Mouse (Mus musculus): ENCODE results near the gene Utp18. TPM values are rescaled to one million over a fixed set of nuclear protein-coding genes. Genes with fewer than 3 reads are reported as not detected.

Utp18 gene
- polyA plus RNA-seq, 1 experiment = 86.6 TPM

DNA sequence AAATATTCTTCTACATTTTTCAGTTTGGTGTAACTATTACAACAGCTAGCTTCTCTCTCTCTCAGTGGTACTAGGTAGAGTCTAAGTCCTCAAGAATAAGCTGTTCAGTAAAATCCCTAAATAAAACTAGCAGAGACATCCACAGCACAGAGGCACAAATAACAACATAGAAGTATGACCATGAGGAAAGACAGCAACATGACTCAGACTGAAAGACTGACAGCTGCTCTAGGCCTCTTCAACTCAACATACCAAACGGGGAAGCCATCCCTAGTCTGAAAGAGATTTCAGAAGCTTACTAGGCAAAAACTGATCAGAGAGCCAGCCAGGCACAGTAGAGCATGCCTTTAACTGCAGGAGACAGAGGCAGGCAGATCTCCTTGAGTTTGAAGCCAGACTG is 22.9 kb downstream of the Utp18 start:
- Histone ChIP-seq H3K4me1 (ENCODE audit: control insufficient read depth, insufficient read depth, low read length) (no peaks in the 10 kb centered on the region), H3K9ac (ENCODE audit: low read depth, poor library complexity, severe bottlenecking) (no peak overlapping the region), H3K4me3 (ENCODE audit: low read depth, low read length) (no peak overlapping the region), H3K36me3 (ENCODE audit: control insufficient read depth, insufficient read depth, low read length, poor library complexity, severe bottlenecking) (peaks cover 35% of the 10 kb centered on the region), H3K9me3 (replicated peaks; ENCODE audit: control insufficient read depth, insufficient read depth, low read length, poor library complexity, severe bottlenecking) (no peaks in the 10 kb centered on the region), H3K27ac (ENCODE audit: insufficient read depth, low read length) (no peak overlapping the region), H3K27me3 (ENCODE audit: control insufficient read depth, insufficient read depth, low read length, poor library complexity, severe bottlenecking) (no peaks in the 10 kb centered on the region)
- TF ChIP-seq CTCF (IDR thresholded peaks at IDR 0.05; ENCODE audit: low read depth, low read length) (no peak), EP300 (IDR thresholded peaks at IDR 0.05; ENCODE audit: insufficient read depth, low read depth, low read length) (no peak), POLR2A (IDR thresholded peaks at IDR 0.05; ENCODE audit: insufficient read depth, low read length) (no peak)

DNA sequence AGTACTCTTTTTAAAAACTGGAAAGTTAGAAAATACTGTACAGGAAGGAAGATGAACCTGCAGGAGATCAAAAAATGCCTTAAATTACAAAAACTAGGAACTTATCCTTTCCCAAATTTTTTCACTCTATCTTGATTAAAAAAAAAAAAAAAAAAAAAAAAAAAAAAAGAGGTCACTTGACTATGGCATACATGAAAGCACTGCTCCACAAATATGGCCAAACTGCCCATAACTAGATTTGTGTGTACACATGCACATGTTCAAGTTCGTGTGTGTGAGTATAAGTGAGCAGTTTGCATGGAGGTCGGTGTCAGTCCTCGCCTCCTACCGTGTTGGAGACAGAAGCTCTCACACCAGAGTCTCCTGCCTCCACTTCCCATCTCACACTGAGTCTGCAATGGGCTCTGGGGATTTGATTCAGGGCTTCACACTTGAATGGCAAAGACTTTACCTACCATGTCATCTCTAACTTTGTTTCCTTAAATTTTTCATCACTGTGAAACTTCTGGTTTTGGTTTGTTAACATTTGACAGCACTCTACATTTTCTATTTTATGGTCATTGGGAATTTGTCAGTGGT is 23.4 kb downstream of the Utp18 start:
- H3K27me3 ChIP-seq (ENCODE audit: control insufficient read depth, insufficient read depth, low read length, poor library complexity, severe bottlenecking) = no peaks in the 10 kb centered on the region
- H3K27ac ChIP-seq (ENCODE audit: insufficient read depth, low read length) = no peak overlapping the region
- H3K4me1 ChIP-seq (ENCODE audit: control insufficient read depth, insufficient read depth, low read length) = no peaks in the 10 kb centered on the region
- H3K9ac ChIP-seq (ENCODE audit: low read depth, poor library complexity, severe bottlenecking) = no peak overlapping the region
- H3K9me3 ChIP-seq (replicated peaks; ENCODE audit: control insufficient read depth, insufficient read depth, low read length, poor library complexity, severe bottlenecking) = no peaks in the 10 kb centered on the region
- peaks cover 30% of the 10 kb centered on the region for H3K36me3 ChIP-seq (ENCODE audit: control insufficient read depth, insufficient read depth, low read length, poor library complexity, severe bottlenecking)
- H3K4me3 ChIP-seq (ENCODE audit: low read depth, low read length) = no peak overlapping the region
- TF ChIP-seq EP300 (IDR thresholded peaks at IDR 0.05; ENCODE audit: insufficient read depth, low read depth, low read length) (no peak), CTCF (IDR thresholded peaks at IDR 0.05; ENCODE audit: low read depth, low read length) (no peak), POLR2A (IDR thresholded peaks at IDR 0.05; ENCODE audit: insufficient read depth, low read length) (no peak)

DNA sequence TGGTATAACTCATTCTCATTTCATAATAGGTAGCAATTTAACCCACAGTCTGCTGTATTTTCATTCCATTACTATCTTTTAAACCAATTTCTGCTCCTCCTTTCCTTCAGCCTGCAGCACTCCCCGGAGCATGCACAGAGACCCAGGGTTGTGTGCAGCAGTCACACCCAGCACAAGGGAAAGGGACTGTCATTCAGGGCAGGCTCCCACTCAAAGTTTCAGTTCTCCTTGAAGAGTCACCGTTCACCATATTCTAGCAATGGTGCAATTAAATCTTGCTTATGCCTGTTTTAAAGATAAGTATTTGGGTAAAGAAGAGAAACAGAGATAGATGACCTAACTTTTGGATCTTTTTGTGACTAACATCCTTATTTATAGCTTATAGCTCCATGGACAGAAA is 24.4 kb downstream of the Utp18 start:
- no peaks in the 10 kb centered on the region for H3K4me1 ChIP-seq (ENCODE audit: control insufficient read depth, insufficient read depth, low read length)
- H3K27me3 ChIP-seq (ENCODE audit: control insufficient read depth, insufficient read depth, low read length, poor library complexity, severe bottlenecking) = no peaks in the 10 kb centered on the region

DNA sequence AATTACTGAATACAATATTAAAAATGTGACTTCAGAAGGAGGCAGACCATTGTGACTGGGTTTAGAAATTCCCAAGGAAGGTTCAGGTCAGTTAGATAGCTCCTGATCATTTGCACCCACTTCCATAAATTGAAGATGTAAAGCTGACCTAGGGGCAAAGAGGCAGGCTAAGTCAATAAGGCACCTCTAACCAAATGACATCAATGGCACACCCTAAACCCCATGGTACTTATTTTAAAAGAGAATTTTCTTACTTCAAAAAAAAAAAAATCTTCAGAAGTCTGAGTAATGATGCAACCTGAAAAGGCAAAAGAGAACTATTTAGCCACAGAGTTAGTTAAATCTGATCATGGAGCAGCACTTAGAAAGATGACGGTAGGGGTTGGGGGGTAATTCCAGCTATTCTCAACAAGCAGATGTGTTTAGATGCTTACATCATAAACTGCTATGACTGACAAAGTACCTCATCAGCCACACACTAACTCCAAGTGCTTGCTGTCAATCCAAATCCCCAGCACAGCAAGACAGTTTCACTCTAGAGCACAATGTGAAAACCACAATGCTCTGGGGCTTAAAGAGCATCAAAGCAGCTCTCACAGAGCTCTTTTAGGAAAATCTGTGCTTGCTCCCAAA is 24.9 kb downstream of the Utp18 start:
- peaks cover 17% of the 10 kb centered on the region for H3K36me3 ChIP-seq (ENCODE audit: control insufficient read depth, insufficient read depth, low read length, poor library complexity, severe bottlenecking)
- no peaks in the 10 kb centered on the region for H3K4me1 ChIP-seq (ENCODE audit: control insufficient read depth, insufficient read depth, low read length)
- H3K4me3 ChIP-seq (ENCODE audit: low read depth, low read length) = no peak overlapping the region
- TF ChIP-seq CTCF (IDR thresholded peaks at IDR 0.05; ENCODE audit: low read depth, low read length) = no peak
- no peak for TF ChIP-seq POLR2A (IDR thresholded peaks at IDR 0.05; ENCODE audit: insufficient read depth, low read length)
- TF ChIP-seq EP300 (IDR thresholded peaks at IDR 0.05; ENCODE audit: insufficient read depth, low read depth, low read length) = no peak
- no peaks in the 10 kb centered on the region for H3K9me3 ChIP-seq (replicated peaks; ENCODE audit: control insufficient read depth, insufficient read depth, low read length, poor library complexity, severe bottlenecking)
- H3K9ac ChIP-seq (ENCODE audit: low read depth, poor library complexity, severe bottlenecking) = no peak overlapping the region
- H3K27me3 ChIP-seq (ENCODE audit: control insufficient read depth, insufficient read depth, low read length, poor library complexity, severe bottlenecking) = no peaks in the 10 kb centered on the region
- no peak overlapping the region for H3K27ac ChIP-seq (ENCODE audit: insufficient read depth, low read length)

More for the DNA sequence above, 24.4 kb downstream of the Utp18 start:
- Histone ChIP-seq H3K4me3 (ENCODE audit: low read depth, low read length) (no peak overlapping the region), H3K27ac (ENCODE audit: insufficient read depth, low read length) (no peak overlapping the region), H3K9ac (ENCODE audit: low read depth, poor library complexity, severe bottlenecking) (no peak overlapping the region), H3K36me3 (ENCODE audit: control insufficient read depth, insufficient read depth, low read length, poor library complexity, severe bottlenecking) (peaks cover 21% of the 10 kb centered on the region), H3K9me3 (replicated peaks; ENCODE audit: control insufficient read depth, insufficient read depth, low read length, poor library complexity, severe bottlenecking) (no peaks in the 10 kb centered on the region)
- TF ChIP-seq EP300 (IDR thresholded peaks at IDR 0.05; ENCODE audit: insufficient read depth, low read depth, low read length) (no peak), CTCF (IDR thresholded peaks at IDR 0.05; ENCODE audit: low read depth, low read length) (no peak), POLR2A (IDR thresholded peaks at IDR 0.05; ENCODE audit: insufficient read depth, low read length) (no peak)

DNA sequence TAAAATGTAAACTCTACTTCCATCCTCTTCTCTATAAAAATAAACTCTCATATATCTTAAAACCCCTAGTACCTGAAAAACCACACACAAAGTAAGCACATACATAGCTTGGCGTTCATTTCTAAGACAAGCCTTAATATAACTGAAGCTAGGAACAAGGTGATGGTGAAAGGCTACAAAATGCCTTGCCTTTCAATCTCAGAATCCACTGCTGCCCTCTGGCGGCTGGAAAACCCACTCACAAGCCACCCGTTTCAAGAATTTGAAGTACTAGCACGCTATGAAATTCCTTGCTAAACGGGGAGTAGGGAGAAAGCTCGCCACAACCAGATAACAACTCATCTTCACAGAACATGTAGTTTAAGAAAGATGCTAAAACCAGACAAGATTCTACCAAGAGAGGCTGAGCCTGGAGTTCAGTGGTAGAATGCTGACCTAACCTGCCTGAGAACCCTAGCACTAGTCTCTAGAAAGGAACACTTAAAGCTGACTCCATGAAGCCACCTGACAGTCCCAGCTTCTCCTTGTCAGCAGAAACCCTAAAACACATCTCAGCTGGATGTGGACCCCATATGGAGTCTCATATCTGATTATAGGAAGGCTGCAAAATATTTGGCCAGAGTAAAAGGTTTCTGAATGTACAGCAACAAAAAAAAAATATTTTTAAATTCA is 29.1 kb downstream of the Utp18 start:
- Histone ChIP-seq H3K9ac (ENCODE audit: low read depth, poor library complexity, severe bottlenecking) (no peak overlapping the region), H3K4me1 (ENCODE audit: control insufficient read depth, insufficient read depth, low read length) (no peaks in the 10 kb centered on the region), H3K36me3 (ENCODE audit: control insufficient read depth, insufficient read depth, low read length, poor library complexity, severe bottlenecking) (peaks cover 7% of the 10 kb centered on the region; the same call in 1 of the 2 replicates), H3K4me3 (ENCODE audit: low read depth, low read length) (no peak overlapping the region), H3K27ac (ENCODE audit: insufficient read depth, low read length) (no peak overlapping the region), H3K27me3 (ENCODE audit: control insufficient read depth, insufficient read depth, low read length, poor library complexity, severe bottlenecking) (no peaks in the 10 kb centered on the region), H3K9me3 (replicated peaks; ENCODE audit: control insufficient read depth, insufficient read depth, low read length, poor library complexity, severe bottlenecking) (no peaks in the 10 kb centered on the region)
- TF ChIP-seq POLR2A (IDR thresholded peaks at IDR 0.05; ENCODE audit: insufficient read depth, low read length) = no peak
- TF ChIP-seq EP300 (IDR thresholded peaks at IDR 0.05; ENCODE audit: insufficient read depth, low read depth, low read length) = no peak
- TF ChIP-seq CTCF (IDR thresholded peaks at IDR 0.05; ENCODE audit: low read depth, low read length) = peak; percentile 78

DNA sequence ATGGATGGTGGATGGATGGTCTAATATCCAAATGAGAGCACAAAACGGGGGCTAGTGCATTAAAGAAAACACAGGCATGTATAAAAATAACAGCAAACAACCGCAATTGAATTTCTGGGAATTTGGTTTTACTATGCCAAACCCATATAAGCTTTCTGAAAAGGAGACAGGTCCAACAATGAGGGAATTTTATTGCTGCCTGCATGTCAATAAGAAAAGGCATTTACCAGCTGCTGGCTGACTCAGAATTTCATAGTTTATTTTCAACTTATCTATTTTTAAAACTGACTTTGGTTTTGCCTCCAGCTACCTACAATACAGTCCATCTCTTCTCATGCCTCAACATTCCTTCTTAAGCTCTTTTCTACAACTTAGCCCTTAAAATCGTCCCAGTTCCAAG is 33.0 kb downstream of the Utp18 start:
- TF ChIP-seq CTCF (IDR thresholded peaks at IDR 0.05; ENCODE audit: low read depth, low read length) = no peak
- Histone ChIP-seq H3K9me3 (replicated peaks; ENCODE audit: control insufficient read depth, insufficient read depth, low read length, poor library complexity, severe bottlenecking) (no peaks in the 10 kb centered on the region), H3K27ac (ENCODE audit: insufficient read depth, low read length) (no peak overlapping the region), H3K27me3 (ENCODE audit: control insufficient read depth, insufficient read depth, low read length, poor library complexity, severe bottlenecking) (no peaks in the 10 kb centered on the region), H3K36me3 (ENCODE audit: control insufficient read depth, insufficient read depth, low read length, poor library complexity, severe bottlenecking) (no peaks in the 10 kb centered on the region), H3K4me3 (ENCODE audit: low read depth, low read length) (no peak overlapping the region), H3K4me1 (ENCODE audit: control insufficient read depth, insufficient read depth, low read length) (no peaks in the 10 kb centered on the region), H3K9ac (ENCODE audit: low read depth, poor library complexity, severe bottlenecking) (no peak overlapping the region)
